Mouse (Mus musculus) CH12.LX (cell line): ENCODE results near the gene Mlh1. TPM values are rescaled to one million over a fixed set of nuclear protein-coding genes. Genes with fewer than 3 reads are reported as not detected.

Source experiments
- DNase-seq: peaks from one replicate; pipeline ENCODE4 v3.0.0-alpha.2; 2013; ENCODE audit errors: extremely low read depth
- H3K27ac ChIP-seq: 2 replicates; pipeline ENCODE4 v1.5.1; 2012; ENCODE audit warnings: low read depth, mild to moderate bottlenecking, control low read depth, moderate library complexity; ENCODE audit not compliant: insufficient read depth
- H3K27me3 ChIP-seq: replicated peaks from 2 replicates; pipeline ENCODE3; 2012; ENCODE audit warnings: inconsistent platforms
- H3K36me3 ChIP-seq, 2 experiments: replicated peaks in 1 of 2; 2 replicates each; pipeline versions ENCODE3 to v1.6.1; 2012; ENCODE audit warnings: inconsistent platforms in 1 of 2, low read length in 1 of 2, mild to moderate bottlenecking in 1 of 2, mixed read lengths in 1 of 2, moderate library complexity in 1 of 2; ENCODE audit not compliant: control insufficient read depth in 1 of 2, insufficient read depth in 1 of 2
- H3K4me1 ChIP-seq, 2 experiments: 2 replicates each; pipeline ENCODE4 v1.6.1; 2012; ENCODE audit warnings: inconsistent platforms in 1 of 2, moderate library complexity in 1 of 2; ENCODE audit not compliant: insufficient read depth in 2 of 2, control insufficient read depth in 1 of 2
- H3K4me2 ChIP-seq: 2 replicates; pipeline ENCODE4 v1.6.1; 2012; ENCODE audit warnings: low read depth, mild to moderate bottlenecking, control low read depth; ENCODE audit not compliant: poor library complexity, insufficient read depth, severe bottlenecking
- H3K4me3 ChIP-seq, 3 experiments: fragments of 150-350 bp in 1 of 3; sonication (generic) in 1 of 3; replicated peaks in 1 of 3; 2 replicates each; pipeline versions ENCODE3 to v1.5.1; 2011 to 2012; ENCODE audit warnings: low read depth in 2 of 3, low read length in 2 of 3, mild to moderate bottlenecking in 2 of 3, moderate library complexity in 2 of 3, control low read depth in 1 of 3, improper control_type of control experiment in 1 of 3, inconsistent platforms in 1 of 3, mixed read lengths in 1 of 3; ENCODE audit not compliant: poor library complexity in 1 of 3
- H3K79me2 ChIP-seq: replicated peaks from 2 replicates; pipeline ENCODE4 v1.6.1; 2012; ENCODE audit warnings: mild to moderate bottlenecking, moderate library complexity; ENCODE audit not compliant: control insufficient read depth, poor library complexity, insufficient read depth, severe bottlenecking; ENCODE audit errors: extremely low read depth
- H3K9ac ChIP-seq: 2 replicates; pipeline ENCODE4 v1.6.1; 2012; ENCODE audit warnings: low read depth, mild to moderate bottlenecking, control low read depth, moderate library complexity; ENCODE audit not compliant: insufficient read depth
- H3K9me3 ChIP-seq: replicated peaks from 2 replicates; pipeline ENCODE3; 2012; ENCODE audit warnings: low read length, inconsistent platforms, mixed read lengths
- BHLHE40 ChIP-seq: IDR thresholded peaks from 2 replicates; pipeline ENCODE4 v1.6.1; 2011; ENCODE audit warnings: mild to moderate bottlenecking, low read depth, low read length, improper control_type of control experiment
- CHD1 ChIP-seq: IDR thresholded peaks from 2 replicates; pipeline ENCODE4 v1.6.1; 2012; ENCODE audit warnings: low read depth, low read length, improper control_type of control experiment, inconsistent platforms
- ELF1 ChIP-seq: IDR thresholded peaks from 2 replicates; pipeline ENCODE4 v1.6.1; 2014; ENCODE audit warnings: low read depth, mild to moderate bottlenecking, inconsistent platforms, low read length, improper control_type of control experiment
- ETS1 ChIP-seq: conservative IDR thresholded peaks from 2 replicates; pipeline ENCODE4 v1.6.1; 2012; ENCODE audit warnings: low read depth, mild to moderate bottlenecking, inconsistent platforms, low read length, improper control_type of control experiment, moderate library complexity
- GABPA ChIP-seq: IDR thresholded peaks from 2 replicates; pipeline ENCODE4 v1.6.1; 2012; ENCODE audit warnings: low read depth, low read length, improper control_type of control experiment, inconsistent platforms; ENCODE audit not compliant: insufficient replicate concordance
- HCFC1 ChIP-seq: IDR thresholded peaks from 2 replicates; pipeline ENCODE4 v1.6.1; 2012; ENCODE audit warnings: low read depth, mild to moderate bottlenecking, inconsistent platforms, low read length, improper control_type of control experiment
- IRF4 ChIP-seq: IDR thresholded peaks from 2 replicates; pipeline ENCODE4 v1.6.1; 2014; ENCODE audit warnings: low read depth, mild to moderate bottlenecking, inconsistent platforms, low read length, improper control_type of control experiment
- KAT2A ChIP-seq: IDR thresholded peaks from 2 replicates; pipeline ENCODE4 v1.6.1; 2012; ENCODE audit warnings: low read length, improper control_type of control experiment, inconsistent platforms; ENCODE audit not compliant: insufficient replicate concordance
- MAFK ChIP-seq: IDR thresholded peaks from 2 replicates; pipeline ENCODE4 v1.6.1; 2011; ENCODE audit warnings: low read length, improper control_type of control experiment; ENCODE audit not compliant: insufficient replicate concordance
- MAZ ChIP-seq: IDR thresholded peaks from 2 replicates; pipeline ENCODE4 v1.6.1; 2012; ENCODE audit warnings: low read depth, mild to moderate bottlenecking, inconsistent platforms, low read length, improper control_type of control experiment, moderate library complexity
- MEF2A ChIP-seq: IDR thresholded peaks from 2 replicates; pipeline ENCODE4 v1.6.1; 2014; ENCODE audit warnings: low read depth, mild to moderate bottlenecking, inconsistent platforms, low read length, improper control_type of control experiment, borderline replicate concordance
- MYC ChIP-seq: IDR thresholded peaks from 2 replicates; pipeline ENCODE4 v1.6.1; 2011; ENCODE audit warnings: low read depth, mild to moderate bottlenecking, improper control_type of control experiment, low read length
- POLR2AphosphoS2 ChIP-seq: IDR thresholded peaks from 2 replicates; pipeline ENCODE4 v1.6.1; 2011; ENCODE audit warnings: low read depth, low read length, improper control_type of control experiment
- RAD21 ChIP-seq: IDR thresholded peaks from 2 replicates; pipeline ENCODE4 v1.6.1; 2011; ENCODE audit warnings: low read depth, mild to moderate bottlenecking, low read length, improper control_type of control experiment, moderate library complexity
- RCOR1 ChIP-seq: conservative IDR thresholded peaks from 2 replicates; pipeline ENCODE4 v1.6.1; 2012; ENCODE audit warnings: low read depth, mild to moderate bottlenecking, inconsistent platforms, low read length, improper control_type of control experiment
- SIN3A ChIP-seq: IDR thresholded peaks from 2 replicates; pipeline ENCODE4 v1.6.1; 2012; ENCODE audit warnings: low read length, improper control_type of control experiment, inconsistent platforms
- SMC3 ChIP-seq: IDR thresholded peaks from 2 replicates; pipeline ENCODE4 v1.6.1; 2011; ENCODE audit warnings: low read depth, low read length, improper control_type of control experiment
- TBP ChIP-seq: conservative IDR thresholded peaks from 2 replicates; pipeline ENCODE4 v1.6.1; 2011; ENCODE audit warnings: low read depth, low read length, improper control_type of control experiment
- ZC3H11A ChIP-seq: IDR thresholded peaks from 2 replicates; pipeline ENCODE4 v1.6.1; 2012; ENCODE audit warnings: low read depth, mild to moderate bottlenecking, inconsistent platforms, low read length, improper control_type of control experiment
- ZKSCAN1 ChIP-seq: IDR thresholded peaks from 2 replicates; pipeline ENCODE4 v1.6.1; 2012; ENCODE audit warnings: low read depth, inconsistent platforms, low read length, improper control_type of control experiment, borderline replicate concordance
- ZMIZ1 ChIP-seq: IDR thresholded peaks from 2 replicates; pipeline ENCODE4 v1.6.1; 2012; ENCODE audit warnings: low read depth, mild to moderate bottlenecking, inconsistent platforms, low read length, improper control_type of control experiment
- ZNF384 ChIP-seq: IDR thresholded peaks from 2 replicates; pipeline ENCODE4 v1.6.1; 2012; ENCODE audit warnings: low read depth, low read length, improper control_type of control experiment, inconsistent platforms
- dilution Hi-C: fragments of 300-500 bp; cut with MboI; formaldehyde crosslinking; loops from 2 replicates; pipeline ENCODE4 v1.14.3; 2020; ENCODE audit warnings: low sequenced_read_pairs; ENCODE audit not compliant: extremely low pct_unique_long_range_greater_than_20kb, extremely low pct_ligation_motif_present
- in situ Hi-C: fragments of 300-500 bp; cut with MboI; formaldehyde crosslinking; loops from 3 replicates; pipeline ENCODE4 v1.14.3; 2019; ENCODE audit warnings: low sequenced_read_pairs, low pct_ligation_motif_present, low pct_unique_long_range_greater_than_20kb, mixed read lengths
- polyA plus RNA-seq: library from polyadenylated mRNA; unstranded; fragments of >175 nt; gene quantifications from 2 replicates; pipeline ENCODE4 v1.2.1, GENCODE M21; 2012; ENCODE audit warnings: low read depth; ENCODE audit not compliant: insufficient read length
- total RNA-seq, 2 experiments: library from RNA; depleted of rRNA; stranded (reverse); fragments of 300-350 nt in 1 of 2; fragments of >200 nt in 1 of 2; gene quantifications; 2 replicates each; pipeline ENCODE4 v1.2.3; 2012 to 2014

Mlh1 gene
- total and polyA plus RNA-seq, 3 experiments = 25.7 to 57.9 (median 50.2) TPM

DNA sequence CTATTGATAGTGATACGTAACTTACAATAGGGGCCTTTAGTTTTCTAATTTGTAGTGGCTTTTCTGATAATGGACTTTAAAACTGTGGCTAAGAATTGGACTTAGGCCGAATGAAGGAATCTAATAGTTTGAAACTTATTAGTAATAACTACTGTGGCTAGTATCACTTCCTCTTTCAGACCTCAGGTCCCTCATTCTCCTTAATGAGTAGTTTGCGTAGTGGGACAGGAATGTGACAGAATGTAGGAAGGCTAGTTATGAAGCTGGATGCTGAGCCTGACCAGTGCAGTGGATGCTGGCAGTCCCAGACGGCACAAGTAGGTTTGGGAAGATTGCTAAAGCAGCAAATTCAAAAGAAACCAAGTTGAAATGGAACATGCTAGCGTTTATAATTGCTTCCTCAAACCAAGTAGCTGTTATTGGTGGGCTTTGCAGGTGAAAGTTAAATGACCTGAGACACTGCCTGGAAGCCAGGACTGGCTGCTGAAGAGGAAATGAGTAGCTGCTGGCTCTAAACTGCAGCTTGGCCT, 51.0 kb downstream of the Mlh1 start:
- dilution Hi-C loops = no loop called here

GRCm38 (mm10) chr9:111216424-111216823, 55.2 kb downstream of the Mlh1 start:
- H3K4me1 ChIP-seq = peaks cover 5 to 46% of the 10 kb centered on the region in 2 experiments; a peak in 3 of 4 replicates
- dilution Hi-C loops (no loop called here), in situ Hi-C loops (loop anchor here (10.0 kb wide), 1 partner anchor 122 kb away; no protein-coding TSS in a partner anchor)
- DNase-seq = peak; percentile 10
- peaks cover 9 to 60% of the 10 kb centered on the region in 2 experiments for H3K36me3 ChIP-seq
- H3K9me3 ChIP-seq = no peaks in the 10 kb centered on the region
- H3K9ac ChIP-seq = no peak overlapping the region
- H3K27ac ChIP-seq = no peak overlapping the region
- no peak for TF ChIP-seq KAT2A
- no peak for TF ChIP-seq MAFK
- TF ChIP-seq BHLHE40 = no peak
- no peak for TF ChIP-seq ETS1
- TF ChIP-seq RAD21 = no peak
- no peak for TF ChIP-seq TBP
- no peak for TF ChIP-seq CHD1
- TF ChIP-seq MEF2A = no peak
- no peak for TF ChIP-seq ZNF384
- TF ChIP-seq MAZ = no peak
- no peak for TF ChIP-seq ZC3H11A
- TF ChIP-seq MYC = no peak
- no peak for TF ChIP-seq SIN3A
- TF ChIP-seq HCFC1 = no peak
- no peak for TF ChIP-seq ZMIZ1
- no peaks in the 10 kb centered on the region for H3K79me2 ChIP-seq
- H3K4me2 ChIP-seq = no peak overlapping the region
- H3K27me3 ChIP-seq = no peaks in the 10 kb centered on the region
- H3K4me3 ChIP-seq = no peak overlapping the region

More for the DNA sequence above, 51.0 kb downstream of the Mlh1 start:
- no peak overlapping the region for H3K9ac ChIP-seq
- peaks cover 22 to 85% of the 10 kb centered on the region in 2 experiments for H3K36me3 ChIP-seq
- no peak overlapping the region for H3K4me2 ChIP-seq
- no peaks in the 10 kb centered on the region for H3K27me3 ChIP-seq
- H3K79me2 ChIP-seq = no peaks in the 10 kb centered on the region
- DNase-seq = peak; percentile 29
- H3K4me1 ChIP-seq = peaks cover 2 to 24% of the 10 kb centered on the region in 2 experiments; a peak in 3 of 4 replicates
- H3K27ac ChIP-seq = no peak overlapping the region
- H3K4me3 ChIP-seq = no peak overlapping the region
- in situ Hi-C loops = no loop called here
- no peaks in the 10 kb centered on the region for H3K9me3 ChIP-seq
- no peak for TF ChIP-seq RAD21
- no peak for TF ChIP-seq CHD1
- no peak for TF ChIP-seq GABPA
- TF ChIP-seq ELF1 = no peak
- no peak for TF ChIP-seq ZMIZ1
- TF ChIP-seq IRF4 = 0 out of 2 replicates have a peak, but pooled peaks have one; percentile 38
- TF ChIP-seq RCOR1 = 0 out of 2 replicates have a peak, but pooled peaks have one; percentile 17
- no peak for TF ChIP-seq POLR2AphosphoS2
- TF ChIP-seq TBP = no peak
- no peak for TF ChIP-seq ZC3H11A
- no peak for TF ChIP-seq ZKSCAN1
- no peak for TF ChIP-seq SMC3
- TF ChIP-seq, all 38 proteins: peak for 2
